Mouse (Mus musculus): ENCODE data around the gene Cops7a.

GRCm38 (mm10) chr6:124930754-124931524 lies 34.4 kb downstream of the Cops7a start, which contains the start of gene Mlf2:
- TF ChIP-seq CTCF (IDR thresholded peaks at IDR 0.05; ENCODE audit: low read depth) (peak; percentile 99), EP300 (IDR thresholded peaks at IDR 0.05; ENCODE audit: low read depth) (peak; percentile 12; the same call in 1 of the 2 replicates)
